ENCODE assay signal across 9 mouse cellular contexts in genomic region chr1:171502388-171503249, GRCm38 (mm10). TPM values are rescaled to one million over a fixed set of nuclear protein-coding genes. Genes with fewer than 3 reads are reported as not detected.
DNase-seq lines count a peak whose midpoint lies in the region; ATAC-seq lines count a peak whose summit lies in the region.
"Had no signal": no experiment of that assay in that cellular context is flagged by ENCODE, and none has a peak within 500 bp of the region (broad histone marks: within the 10 kb centered on the region; RNA-seq: fewer than 3 reads in every experiment).

No protein-coding gene starts in this region.

- peak; percentile 87 for ATAC-seq in stomach, embryonic 16.5 days (ENCODE audit: insufficient read depth, low FRiP score)

- under 1% methylated on average over 14 of the region's 14 CpGs for WGBS in stomach, embryonic 16.5 days

- no peaks in the 10 kb centered on the region for H3K36me3 ChIP-seq in erythroblast, embryonic 14.5 days (ENCODE audit: control insufficient read depth)
- no peaks in the 10 kb centered on the region for H3K36me3 ChIP-seq in stomach, embryonic 16.5 days (ENCODE audit: control insufficient read depth, insufficient read depth, low read length)

- H3K4me2 ChIP-seq in stomach, embryonic 16.5 days (ENCODE audit: low read depth, low read length) = peak overlapping the region; percentile 70; the same call in 1 of the 2 replicates

- H3K4me3 ChIP-seq in erythroblast, embryonic 14.5 days (replicated peaks) = peak overlapping the region; percentile 81
- H3K4me3 ChIP-seq in stomach, embryonic 16.5 days (replicated peaks; ENCODE audit: low read length) = peak overlapping the region; percentile 54

- H3K9me3 ChIP-seq in erythroblast, embryonic 14.5 days (ENCODE audit: control insufficient read depth, low read length) = no peaks in the 10 kb centered on the region
- no peaks in the 10 kb centered on the region for H3K9me3 ChIP-seq in stomach, embryonic 16.5 days (replicated peaks; ENCODE audit: control insufficient read depth, low read length)

- peak overlapping the region; percentile 98 for H3K27ac ChIP-seq in stomach, embryonic 16.5 days (ENCODE audit: low read length)

- H3K4me1 ChIP-seq in erythroblast, embryonic 14.5 days (ENCODE audit: control insufficient read depth) = peaks cover 21% of the 10 kb centered on the region
- H3K4me1 ChIP-seq in stomach, embryonic 16.5 days (ENCODE audit: control insufficient read depth, insufficient read depth, low read length) = peaks cover 7% of the 10 kb centered on the region

- DNase-seq in ovary, postnatal 36 days (ENCODE audit: low spot score) = peak; percentile 27
- DNase-seq in ovary, adult 18-20 months (ENCODE audit: low spot score) = no peak
- peak; percentile 66 for DNase-seq in brain, embryonic 18.5 days (ENCODE audit: low read depth, low spot score)
- peak; percentile 68 for DNase-seq in heart, postnatal 4 days
- DNase-seq in layer of hippocampus, postnatal 10 days (ENCODE audit: low spot score in 2 of 2) = peak; percentile 60 to 62
- DNase-seq in mesoderm, embryonic 11.5 days (ENCODE audit: low read depth, low spot score) = peak; percentile 81

- H3K9ac ChIP-seq in stomach, embryonic 16.5 days (ENCODE audit: low read length) = no peak overlapping the region

- H3K27me3 ChIP-seq in erythroblast, embryonic 14.5 days (ENCODE audit: control insufficient read depth) = no peaks in the 10 kb centered on the region
- H3K27me3 ChIP-seq in stomach, embryonic 16.5 days (ENCODE audit: control insufficient read depth, insufficient read depth, low read length) = no peaks in the 10 kb centered on the region

RNA-seq across cellular contexts. Expression of gene Alyref2, which starts 0.7 kb away (rescaled TPM):
- polyA plus RNA-seq in erythroblast, embryonic 14.5 days (2012) = 0.13 and 0.20 TPM in 2 replicates
- 1 to 10 TPM; 4.3 to 4.9 TPM for total RNA-seq in heart, postnatal 4 days (2021)
- total RNA-seq in layer of hippocampus, postnatal 10 days (2021) = 1 to 10 TPM; 8.5 to 9.0 TPM
- polyA plus RNA-seq in stomach, embryonic 16.5 days (2015; fragmentation: Nextera tagmentation; extraction: Ambion mirVana) = 15.7 and 16.3 TPM in 2 replicates

RNA-seq across cellular contexts. Expression of gene Itln1, which starts 32.5 kb away (rescaled TPM):
- polyA plus RNA-seq in erythroblast, embryonic 14.5 days (2012) = not detected in 2 replicates
- total RNA-seq in heart, postnatal 4 days (2021) = not detected
- total RNA-seq in layer of hippocampus, postnatal 10 days (2021) = not detected
- polyA plus RNA-seq in stomach, embryonic 16.5 days (2015; fragmentation: Nextera tagmentation; extraction: Ambion mirVana) = not detected in 2 replicates
- total RNA-seq: layer of hippocampus, adult 8-10 months had no signal

RNA-seq across cellular contexts. Expression of gene Cd244a, which starts 56.4 kb away (rescaled TPM):
- 0.02 TPM in 1 of 2 replicates, not detected in the other for polyA plus RNA-seq in erythroblast, embryonic 14.5 days (2012)
- total RNA-seq in heart, postnatal 4 days (2021) = under 1 TPM; 0.07 to 0.16 TPM
- total RNA-seq in layer of hippocampus, postnatal 10 days (2021) = not detected
- polyA plus RNA-seq in stomach, embryonic 16.5 days (2015; fragmentation: Nextera tagmentation; extraction: Ambion mirVana) = 0.81 and 1.4 TPM in 2 replicates
